Mouse (Mus musculus): ENCODE measurements around the gene Egr2.

Gene Egr2

DNA sequence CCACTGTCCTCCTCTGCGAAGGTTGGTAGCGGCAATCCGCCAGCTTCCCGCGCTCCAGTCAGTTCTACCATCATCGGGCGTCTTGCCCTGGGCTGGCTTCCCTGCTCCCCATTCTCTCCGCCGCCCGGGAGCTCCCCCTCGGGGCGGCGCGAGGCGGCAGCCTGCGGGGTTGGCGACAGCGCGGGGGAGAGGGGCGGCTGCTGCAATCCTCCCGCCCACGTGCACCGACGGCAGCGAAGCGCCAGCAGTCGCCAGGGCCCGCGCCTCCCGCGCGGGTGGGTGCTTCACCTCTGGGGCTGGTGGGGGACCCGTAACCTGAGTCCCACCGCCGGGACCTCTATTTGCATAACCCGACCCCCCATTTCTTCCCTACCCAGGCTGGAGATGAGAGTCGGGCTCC is at the start of gene Egr2:
Gene Egr2, plus strand, starts transcription at position 220 of the 400 bp plus-strand sequence.
- DNase-seq: no peak

DNA sequence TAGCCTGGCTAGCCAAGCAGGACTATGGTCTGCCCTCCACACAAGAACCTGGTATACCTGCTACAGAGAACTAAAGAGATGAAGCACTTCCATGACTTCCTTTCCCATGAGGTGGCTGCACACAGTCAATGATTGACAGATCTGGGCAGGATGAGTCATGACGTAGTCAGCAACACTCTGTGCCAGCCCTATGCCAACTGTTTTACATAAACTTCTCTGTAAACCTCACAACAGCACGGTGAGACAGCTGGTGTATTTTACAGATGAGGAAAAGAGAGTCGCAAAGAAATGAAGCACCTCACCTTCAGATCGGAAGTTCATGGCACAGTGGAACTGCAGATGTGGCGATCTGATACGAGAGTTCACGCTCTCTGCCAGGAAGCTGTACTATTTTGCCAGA is 47.8 kb upstream of the Egr2 start:
- DNase-seq: peak; percentile 66

DNA sequence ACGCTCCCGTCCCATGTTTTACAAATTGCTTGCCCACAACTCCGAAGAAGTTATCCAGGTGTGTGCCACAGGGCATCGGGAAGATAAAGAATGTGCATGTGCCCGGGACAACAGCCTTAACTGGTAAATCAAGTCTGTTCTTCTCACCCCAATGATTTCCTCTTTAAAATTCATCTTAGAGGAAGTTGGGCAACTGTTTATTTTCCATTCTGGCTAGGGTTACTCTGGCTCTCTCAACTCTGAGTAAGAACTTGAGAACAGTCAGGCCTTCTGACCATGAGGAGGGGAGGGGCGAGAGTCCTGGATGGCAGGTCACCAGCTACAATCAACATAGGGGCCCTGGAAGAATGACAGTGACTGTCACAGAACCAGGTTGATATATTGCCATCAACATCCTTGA is 45.4 kb upstream of the Egr2 start:
- no peak for DNase-seq

- DNase-seq: no peak
These were observed 44.6 kb upstream of the Egr2 start for GRCm38 (mm10) chr10:67490632-67491031.

- peak; percentile 86 for DNase-seq
These were observed 43.1 kb upstream of the Egr2 start for GRCm38 (mm10) chr10:67492161-67492571.

DNA sequence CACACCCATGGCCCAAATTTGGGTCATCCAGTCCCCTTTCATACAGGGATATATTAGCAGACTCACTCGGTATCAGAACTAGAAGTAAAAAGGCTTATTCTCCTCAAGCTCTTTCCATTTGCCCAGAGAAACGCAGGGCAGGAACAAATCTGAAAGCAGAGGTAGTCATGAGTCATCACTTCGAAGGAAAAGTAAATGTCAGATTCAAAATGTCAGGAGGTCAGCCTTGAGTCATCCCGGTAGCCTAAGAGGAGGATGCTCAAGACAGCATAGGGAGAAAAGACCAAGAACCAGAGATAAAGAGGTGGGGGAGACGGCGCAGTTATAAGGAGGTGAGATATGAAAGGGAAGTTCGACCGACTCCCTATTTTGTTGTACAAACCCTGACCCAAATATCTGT is 41.7 kb upstream of the Egr2 start:
- DNase-seq: no peak

DNA sequence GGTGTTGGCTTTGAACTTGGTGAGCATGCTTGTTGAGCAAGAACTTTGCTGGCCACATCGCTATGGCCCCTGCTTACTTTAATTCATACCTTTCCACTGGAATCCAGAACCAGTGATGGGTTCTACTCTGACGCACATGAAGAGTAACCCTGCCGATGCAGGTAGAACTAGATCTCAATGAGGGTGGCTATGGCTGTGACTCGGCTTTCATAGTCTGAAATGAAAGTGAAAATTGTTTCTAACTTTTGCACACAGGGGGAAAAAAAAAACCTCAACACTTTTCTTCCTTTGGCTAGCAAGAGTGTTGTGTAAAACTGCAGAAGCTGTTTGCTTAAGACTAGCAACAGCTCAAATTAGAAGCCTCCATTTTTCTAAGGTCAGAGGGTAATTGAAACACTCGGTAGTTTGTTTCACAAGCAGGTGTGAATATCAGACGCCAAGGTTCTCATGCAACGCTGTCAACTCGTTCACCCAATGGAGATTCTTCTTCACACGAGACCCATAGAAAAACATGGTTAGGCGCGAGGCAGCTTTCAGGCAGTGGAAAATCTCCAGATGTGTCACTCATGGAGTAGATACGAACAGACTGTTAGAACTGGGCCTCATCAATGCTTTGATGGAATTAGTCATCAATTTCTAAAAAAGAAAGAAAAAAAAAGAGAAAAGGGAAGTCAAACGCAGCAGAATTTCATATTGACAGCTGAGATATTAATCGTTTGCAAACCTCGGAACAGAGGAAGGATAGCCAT is 38.0 kb upstream of the Egr2 start:
- DNase-seq: no peak

GRCm38 (mm10) chr10:67497951-67498350 is 37.3 kb upstream of the Egr2 start:
- no peak for DNase-seq

- no peak for DNase-seq
These were observed 31.8 kb upstream of the Egr2 start for GRCm38 (mm10) chr10:67503320-67503995.

DNA sequence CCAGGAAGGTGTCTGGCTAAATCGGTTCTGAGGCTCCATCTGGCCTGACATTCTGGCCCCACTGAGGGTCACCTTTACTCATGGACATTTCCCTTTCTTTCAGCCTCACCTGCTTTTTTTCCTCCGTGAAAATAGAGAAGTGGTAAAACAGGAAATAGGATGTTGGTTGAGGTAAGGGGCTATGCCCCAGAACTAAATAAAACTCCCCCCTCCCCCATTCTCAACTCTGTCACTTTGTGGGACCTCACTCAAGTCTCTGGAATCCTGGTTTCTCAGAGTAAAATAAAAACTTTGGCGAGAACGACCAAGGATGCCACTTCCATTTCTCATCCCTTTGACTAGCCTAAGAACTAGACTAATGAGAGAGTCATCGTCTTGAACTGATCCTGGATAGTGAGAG is 31.2 kb upstream of the Egr2 start:
- no peak for DNase-seq

DNA sequence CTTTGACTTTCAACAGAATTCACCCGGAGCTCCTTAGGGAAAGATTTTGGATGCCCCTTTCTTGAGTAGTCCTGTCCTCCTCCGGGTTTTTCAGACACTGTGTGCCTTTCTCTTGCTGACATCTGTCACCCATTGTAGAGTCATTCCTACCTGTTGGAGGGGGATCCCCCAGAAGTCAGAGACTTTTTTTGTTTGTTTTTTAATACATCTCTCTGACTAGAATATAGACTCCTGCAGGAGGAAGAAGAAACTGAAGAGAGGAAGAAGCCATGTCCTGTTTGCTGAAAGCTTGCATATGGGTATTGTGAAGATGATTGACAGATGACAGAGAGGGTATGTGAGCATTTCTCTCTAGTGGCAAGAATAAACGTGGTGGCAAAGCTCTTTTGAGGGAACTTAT is 30.0 kb upstream of the Egr2 start:
- no peak for DNase-seq

GRCm38 (mm10) chr10:67512211-67512610 is 23.1 kb upstream of the Egr2 start:
- peak; percentile 71 for DNase-seq

DNA sequence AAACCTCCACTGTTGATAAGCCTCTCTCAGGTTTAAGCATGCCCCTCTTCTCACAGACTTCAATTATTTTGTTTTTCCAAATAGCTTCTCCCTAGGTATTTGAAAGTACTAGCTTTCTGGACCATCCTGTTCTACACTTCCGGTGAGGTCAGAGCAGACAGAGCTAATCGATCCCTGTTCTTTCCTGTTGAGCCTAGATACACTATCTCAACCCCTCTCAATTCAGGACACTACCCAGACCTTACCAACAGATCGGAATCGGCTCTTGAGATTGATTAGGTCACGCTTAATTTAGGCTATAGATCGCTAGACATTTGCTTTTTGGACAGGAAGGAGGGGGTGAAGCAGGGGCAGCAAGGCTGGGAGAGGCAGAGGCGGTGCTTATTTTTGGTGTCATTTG is 22.4 kb upstream of the Egr2 start:
- no peak for DNase-seq

GRCm38 (mm10) chr10:67518733-67519132 is 16.5 kb upstream of the Egr2 start:
- DNase-seq: no peak

DNA sequence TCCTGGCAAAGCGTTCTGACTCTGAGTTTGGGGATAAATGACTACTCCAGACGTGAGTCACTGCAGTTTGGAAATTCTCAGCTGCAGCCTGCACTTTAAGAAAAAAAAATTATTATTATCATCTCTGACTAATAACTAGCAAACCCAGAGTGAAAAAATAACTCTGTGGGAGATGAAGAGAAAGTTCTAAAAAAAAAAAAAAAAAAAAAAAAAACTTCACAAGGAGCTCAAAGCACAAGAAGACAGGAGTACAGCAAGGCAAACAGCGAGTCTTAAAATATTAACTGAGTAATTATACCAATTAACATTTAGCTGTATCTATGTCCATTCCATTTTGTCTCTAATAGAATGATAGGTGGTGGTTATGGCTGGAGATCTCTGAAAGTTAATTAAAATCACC is 11.1 kb upstream of the Egr2 start:
- DNase-seq: no peak

GRCm38 (mm10) chr10:67524694-67525093 is 10.6 kb upstream of the Egr2 start:
- no peak for DNase-seq

DNA sequence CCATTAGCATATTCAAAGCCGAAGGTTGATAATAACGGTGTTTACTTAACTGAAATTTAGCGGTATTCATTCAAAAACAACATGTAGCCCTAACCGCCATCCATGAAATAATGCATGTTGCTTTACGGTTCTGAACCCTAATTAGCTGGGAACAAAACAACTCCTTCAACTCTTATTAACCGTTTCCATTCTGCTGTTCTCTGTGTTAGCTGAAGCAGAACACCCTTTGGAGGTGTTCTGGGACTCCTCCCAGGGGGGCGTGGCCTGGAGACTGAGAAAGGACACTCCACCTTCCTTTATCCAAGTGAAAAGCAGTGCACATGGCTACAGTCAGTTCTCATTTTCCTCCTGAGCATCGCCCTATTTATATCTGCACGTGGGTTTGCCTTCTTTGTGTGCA is 8.8 kb upstream of the Egr2 start:
- DNase-seq: no peak

GRCm38 (mm10) chr10:67529769-67530168 is 5.5 kb upstream of the Egr2 start:
- no peak for DNase-seq

DNA sequence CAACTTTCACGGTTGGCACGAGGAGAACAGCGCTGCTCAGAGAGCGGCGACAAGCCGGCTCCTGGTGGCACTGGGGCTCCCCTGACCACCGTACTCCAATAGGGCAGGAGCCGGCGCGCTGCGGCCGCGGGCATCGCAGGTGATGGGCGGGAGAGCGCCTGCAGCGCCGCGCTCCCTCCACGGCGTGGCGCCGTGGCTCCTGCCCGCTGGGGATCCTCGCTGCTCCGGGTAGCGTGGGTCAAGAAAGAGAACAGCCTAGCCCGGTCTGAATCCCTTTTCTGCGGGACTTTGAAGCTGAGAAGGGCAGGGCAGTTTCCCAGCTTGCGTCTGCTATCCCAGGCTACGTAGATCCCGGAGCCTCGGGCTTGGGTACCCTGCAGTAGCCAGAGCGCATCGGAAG is 697 bp downstream of the Egr2 start:
- peak; percentile 65 for DNase-seq

DNA sequence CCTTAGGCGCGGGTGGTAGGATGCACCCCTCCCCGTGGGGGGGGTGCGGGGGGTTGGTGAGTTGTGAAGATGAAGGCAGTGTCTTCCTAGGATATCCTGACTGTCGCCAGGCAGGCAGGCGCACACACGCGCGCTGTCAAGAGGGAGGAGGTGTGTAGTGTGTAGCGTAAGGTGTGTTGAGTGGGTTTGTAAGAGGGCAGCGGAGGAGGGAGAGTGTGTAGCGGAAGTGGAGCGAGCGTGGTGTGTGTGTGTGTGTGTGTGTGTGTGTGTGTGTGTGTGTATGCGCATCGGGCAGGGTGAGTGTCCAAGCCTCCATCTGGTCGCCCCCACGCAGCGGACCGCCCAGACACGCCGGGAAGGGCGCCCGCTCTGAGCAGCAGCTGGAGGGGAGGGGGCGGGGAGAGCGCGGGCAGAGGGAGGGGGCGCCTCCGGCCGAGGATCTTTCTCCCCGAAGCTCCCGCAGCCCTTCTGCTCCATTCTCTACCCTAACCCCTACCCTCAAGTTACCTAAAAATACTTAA is 1.4 kb downstream of the Egr2 start:
- peak; percentile 70 for DNase-seq

DNA sequence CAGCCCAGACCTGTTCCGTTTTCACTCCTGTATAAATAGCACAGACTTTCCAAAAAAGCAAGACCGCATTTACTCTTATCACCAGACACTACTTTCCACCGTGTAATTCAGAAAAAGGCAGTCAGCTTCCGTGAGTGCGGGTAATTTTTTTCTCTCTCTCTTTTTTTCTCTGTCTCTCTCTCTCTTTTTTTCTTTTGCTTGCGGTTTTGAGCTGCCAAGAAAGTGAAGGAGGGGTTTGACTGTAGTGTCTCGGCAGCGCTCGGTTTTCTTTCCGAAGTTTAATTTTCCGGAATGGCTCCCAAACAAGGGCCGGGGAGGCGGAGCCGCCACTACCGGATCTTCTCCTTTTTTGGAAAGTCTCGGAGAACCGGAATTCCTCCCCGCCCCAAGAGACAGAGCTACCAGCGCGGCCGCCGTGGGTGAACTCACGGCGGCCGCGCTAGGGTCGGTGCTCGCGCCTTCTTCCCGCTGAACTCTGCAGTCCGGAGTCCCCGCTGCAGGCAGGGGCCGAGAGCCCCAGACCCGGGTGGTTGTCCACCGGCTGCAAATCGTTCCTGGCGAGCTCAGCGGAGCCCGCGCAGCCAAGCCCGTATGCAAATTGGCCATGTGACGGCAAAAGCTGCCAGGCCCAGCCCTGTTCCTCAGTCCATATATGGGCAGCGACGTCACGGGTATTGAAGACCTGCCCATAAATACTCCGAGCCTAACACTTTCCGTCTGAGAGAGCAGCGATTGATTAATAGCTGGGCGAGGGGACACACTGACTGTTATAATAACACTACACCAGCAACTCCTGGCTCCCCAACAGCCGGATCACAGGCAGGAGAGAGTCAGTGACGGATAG is 2.1 kb downstream of the Egr2 start:
- peak; percentile 92 for DNase-seq

DNA sequence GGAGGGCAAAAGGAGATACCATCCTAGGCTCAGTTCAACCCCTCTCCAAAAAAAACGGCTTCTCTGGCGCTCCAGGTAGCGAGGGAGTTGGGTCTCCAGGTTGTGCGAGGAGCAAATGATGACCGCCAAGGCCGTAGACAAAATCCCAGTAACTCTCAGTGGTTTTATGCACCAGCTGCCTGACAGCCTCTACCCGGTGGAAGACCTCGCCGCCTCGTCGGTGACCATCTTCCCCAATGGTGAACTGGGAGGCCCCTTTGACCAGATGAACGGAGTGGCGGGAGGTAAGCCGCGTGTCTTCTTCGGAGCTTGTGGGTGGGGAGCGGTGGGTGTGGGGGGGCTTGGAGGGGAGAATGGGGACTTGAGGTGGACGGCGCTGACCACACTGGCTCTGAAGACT is 2.8 kb downstream of the Egr2 start:
- DNase-seq: no peak
